Mouse (Mus musculus) cerebral cortex, adult 2 months (tissue): Measurements from ENCODE around the gene Med12l.

ENCODE experiments used
- WGBS: fragments of 180-500 bp; shearing (Covaris S2); methylation state at CpG from one replicate; pipeline ENCODE4 v1.1.7; 2018; 5-methylcytosine and 5-hydroxymethylcytosine counted together

Med12l gene

DNA sequence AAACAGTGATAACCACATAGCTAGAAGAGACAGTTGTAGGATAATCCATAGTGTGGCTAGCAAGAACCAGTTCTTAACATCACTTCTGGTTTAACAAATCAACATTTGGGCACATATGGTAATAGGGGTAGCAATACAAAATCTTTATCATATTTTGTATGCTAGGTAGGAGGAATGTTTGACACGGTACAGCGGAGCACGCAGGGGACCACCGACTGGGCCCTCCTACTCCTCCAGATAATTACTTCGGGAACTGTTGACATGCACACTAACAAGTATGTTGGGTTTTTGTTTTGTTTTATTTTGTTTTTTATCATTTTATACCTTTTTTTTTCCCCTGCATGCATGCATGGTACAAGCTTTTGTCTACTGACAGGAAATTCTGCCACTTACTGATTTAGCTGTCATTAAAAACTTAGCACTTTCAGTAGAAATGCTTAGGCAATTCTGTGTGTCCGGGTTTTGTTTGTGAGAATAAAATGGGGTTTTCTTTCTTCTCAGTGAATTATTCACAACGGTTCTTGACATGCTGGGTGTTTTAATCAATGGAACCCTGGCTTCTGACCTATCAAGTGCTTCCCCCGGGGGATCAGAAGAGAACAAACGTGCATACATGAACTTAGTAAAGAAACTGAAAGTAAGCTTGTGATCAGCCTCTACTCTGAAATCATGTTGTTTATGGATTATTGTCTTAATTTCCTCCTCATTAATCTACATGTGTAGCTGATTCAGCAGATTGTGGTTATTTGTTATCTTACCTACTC is 256.3 kb downstream of the Med12l start:
- 78% methylated on average over 9 of the region's 9 CpGs for WGBS

DNA sequence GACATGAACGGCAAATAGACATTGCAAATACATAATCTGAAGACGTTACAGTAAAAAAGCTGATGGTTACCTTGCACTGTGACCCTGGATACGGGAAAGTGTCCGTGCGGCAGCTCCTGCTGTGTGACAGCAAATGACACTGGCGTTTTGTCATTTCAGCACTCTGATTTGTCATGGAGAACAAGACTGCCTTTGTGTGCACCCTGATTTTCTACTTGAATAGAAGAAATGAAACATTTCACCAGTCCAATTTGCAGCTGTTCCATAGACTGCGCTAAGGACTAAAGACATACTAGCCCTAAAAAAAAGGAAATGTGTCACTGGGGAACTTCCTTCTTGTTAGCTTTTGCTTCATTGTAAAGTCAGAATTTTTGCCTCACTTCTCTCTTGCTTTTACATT is 257.1 kb downstream of the Med12l start, which contains the start of gene P2ry12:
Gene P2ry12, minus strand, starts transcription at position 168 of the 400 bp plus-strand sequence.
- 56% methylated on average over 7 of the region's 7 CpGs for WGBS

DNA sequence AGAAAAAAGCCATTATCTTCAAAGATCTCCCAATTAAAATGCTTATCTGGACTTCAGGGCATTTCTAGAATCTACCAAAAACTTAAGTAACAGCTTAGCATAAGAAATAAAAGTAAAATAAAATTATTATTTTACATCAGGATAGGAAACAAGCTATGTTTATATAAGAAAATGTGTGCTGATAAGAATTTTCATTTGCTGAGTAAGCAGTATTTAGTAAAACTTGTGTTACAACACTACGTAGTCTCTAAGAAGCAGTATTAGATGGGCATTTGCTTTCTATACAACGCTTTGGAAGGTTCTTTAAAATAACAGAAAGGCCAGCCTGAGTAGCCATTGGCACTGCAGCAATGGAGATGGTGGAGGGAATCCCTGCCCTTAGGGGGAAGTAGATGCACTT is 257.8 kb downstream of the Med12l start:
- 89% methylated on average over 2 of the region's 2 CpGs for WGBS

DNA sequence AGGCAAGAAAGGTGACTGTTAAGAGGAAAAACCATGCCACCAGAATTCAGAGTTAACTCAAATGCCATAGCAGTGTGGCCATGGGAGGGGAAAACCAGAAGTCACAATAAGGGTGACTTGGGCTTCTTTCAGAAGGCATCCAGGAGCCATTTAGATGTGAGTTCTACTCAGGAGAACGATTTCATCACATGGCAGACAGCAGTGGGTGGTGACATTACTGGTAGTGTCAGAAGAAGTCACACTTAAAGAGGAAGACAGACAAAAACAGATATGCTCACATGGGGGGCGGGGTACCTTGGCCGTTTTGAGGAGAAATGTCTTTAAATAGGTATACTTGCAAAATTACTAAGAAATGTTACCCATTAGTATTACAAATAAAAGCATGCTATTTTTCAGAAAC is 258.4 kb downstream of the Med12l start:
- WGBS: 72% methylated on average over 3 of the region's 3 CpGs

DNA sequence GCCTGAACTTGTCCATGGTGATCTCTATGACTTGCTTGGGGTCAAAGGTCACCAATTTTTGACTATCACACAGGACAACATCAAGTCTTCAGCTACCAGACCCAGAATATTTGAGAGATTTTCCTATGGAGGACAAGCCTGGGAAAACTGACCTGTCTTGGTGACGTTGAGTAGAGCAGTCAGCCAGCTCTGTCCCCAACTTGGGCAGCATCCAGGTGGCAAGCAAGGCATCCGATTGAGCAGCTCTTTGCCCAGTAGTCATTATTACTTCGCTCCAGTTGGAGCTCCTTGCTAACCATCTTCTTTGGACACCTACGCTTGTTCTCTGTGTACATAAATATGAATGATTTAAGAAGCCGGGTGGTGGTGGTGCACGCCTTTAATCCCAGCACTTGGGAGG is 265.2 kb downstream of the Med12l start:
- 86% methylated on average over 6 of the region's 6 CpGs for WGBS

DNA sequence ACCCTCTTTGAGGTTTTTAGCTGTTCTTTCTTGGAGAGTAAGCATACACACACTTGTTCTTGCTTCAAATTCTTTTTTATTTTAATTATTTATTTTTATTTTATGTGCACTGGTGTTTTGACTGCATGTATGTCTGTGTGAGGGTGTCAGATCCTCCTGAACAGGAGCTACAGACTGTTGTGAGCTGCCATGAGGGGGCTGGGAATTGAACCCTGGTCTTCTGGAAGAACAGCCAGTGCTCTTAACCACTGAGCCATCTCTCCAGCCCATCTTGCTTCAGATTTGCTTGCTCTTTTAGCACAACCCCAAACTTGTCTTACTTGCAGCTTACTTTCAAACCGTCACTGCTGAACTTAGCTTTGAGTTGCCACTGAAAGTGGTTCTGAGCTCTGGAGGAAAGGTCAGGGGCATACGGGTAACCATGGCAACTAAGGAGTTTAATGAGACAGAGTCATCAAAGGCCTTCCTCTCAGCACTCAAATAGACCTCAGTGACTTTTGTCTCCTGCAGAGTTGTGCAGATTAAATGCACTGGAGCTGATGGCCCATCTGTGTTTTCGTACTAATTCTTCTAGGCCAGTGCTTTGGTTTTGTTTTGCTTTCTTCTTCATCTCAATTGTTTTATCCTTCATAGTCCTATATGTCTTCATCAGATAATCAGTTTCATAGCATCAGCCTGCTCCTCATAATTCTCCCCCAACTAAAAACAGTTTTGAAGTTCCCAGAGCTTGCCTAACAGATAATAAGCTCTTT is 272.1 kb downstream of the Med12l start:
- WGBS: 61% methylated on average over 3 of the region's 3 CpGs

DNA sequence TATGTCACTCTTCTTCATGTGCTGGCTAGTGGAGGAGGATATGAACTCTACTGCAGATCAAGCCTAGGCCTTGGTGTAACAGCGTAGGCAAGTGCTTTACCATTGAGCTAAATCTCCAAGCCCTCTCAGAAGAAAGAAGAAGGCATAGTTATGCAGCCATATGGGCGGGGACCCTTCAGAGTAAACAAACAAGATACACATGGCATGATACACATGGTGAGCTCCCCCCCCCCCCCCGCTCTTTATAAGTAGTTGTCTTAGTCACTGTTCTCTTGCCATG is 272.6 kb downstream of the Med12l start:
- 97% methylated on average over 3 of the region's 3 CpGs for WGBS

DNA sequence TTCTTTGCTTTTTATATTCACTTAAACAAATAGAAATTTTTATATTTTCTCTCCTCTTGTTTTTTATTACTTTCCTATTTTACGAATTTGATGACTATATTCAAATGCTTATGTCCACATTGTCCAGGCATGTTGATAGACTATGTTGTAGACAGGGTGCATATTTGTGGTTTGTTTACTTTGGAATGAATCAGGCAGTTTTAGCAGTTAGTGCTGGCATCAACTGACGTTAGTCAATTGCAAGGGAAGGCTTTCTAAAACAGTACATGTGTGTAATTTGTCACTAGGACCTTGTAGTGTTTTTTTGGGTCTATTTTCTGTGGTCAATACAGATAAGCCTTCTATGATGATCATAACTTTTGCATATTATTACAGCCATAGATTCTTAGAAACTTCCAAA is 284.9 kb downstream of the Med12l start:
- 74% methylated on average over 2 of the region's 2 CpGs for WGBS

DNA sequence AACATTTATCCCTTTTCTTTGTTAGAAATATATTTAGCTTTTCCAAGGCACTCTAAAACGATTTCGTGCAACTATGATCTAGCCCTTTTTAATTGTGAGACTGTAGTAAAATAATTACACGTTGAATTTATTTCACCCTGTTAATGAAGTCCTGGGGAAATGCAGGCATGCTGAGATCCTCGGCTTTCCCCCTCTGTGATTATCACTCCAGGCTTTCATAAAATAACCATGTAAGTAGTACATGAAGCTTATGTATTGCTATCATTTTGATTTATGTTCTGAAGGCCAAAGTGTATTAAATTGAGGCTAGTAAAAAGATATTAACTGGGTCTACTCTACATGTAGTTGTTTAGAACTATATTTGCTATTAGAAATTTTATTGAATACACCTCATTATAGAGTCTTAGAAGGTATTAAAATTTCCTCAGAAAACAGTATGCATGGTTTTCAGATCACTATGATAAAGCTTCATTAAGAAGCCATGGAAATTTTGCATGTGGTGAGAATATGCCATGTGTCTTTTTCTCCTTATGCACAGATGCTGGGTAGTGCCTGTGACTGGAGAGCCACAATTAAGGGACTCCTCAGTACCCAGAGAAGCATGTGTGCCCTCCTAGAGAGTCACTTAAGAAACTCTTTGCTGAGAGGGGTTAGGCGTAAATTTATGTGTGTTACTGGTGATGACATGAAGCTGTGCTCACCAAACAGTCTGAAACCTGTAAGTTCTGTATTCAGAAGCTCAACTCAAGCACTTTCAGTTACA is 288.0 kb downstream of the Med12l start:
- WGBS: 65% methylated on average over 5 of the region's 5 CpGs

DNA sequence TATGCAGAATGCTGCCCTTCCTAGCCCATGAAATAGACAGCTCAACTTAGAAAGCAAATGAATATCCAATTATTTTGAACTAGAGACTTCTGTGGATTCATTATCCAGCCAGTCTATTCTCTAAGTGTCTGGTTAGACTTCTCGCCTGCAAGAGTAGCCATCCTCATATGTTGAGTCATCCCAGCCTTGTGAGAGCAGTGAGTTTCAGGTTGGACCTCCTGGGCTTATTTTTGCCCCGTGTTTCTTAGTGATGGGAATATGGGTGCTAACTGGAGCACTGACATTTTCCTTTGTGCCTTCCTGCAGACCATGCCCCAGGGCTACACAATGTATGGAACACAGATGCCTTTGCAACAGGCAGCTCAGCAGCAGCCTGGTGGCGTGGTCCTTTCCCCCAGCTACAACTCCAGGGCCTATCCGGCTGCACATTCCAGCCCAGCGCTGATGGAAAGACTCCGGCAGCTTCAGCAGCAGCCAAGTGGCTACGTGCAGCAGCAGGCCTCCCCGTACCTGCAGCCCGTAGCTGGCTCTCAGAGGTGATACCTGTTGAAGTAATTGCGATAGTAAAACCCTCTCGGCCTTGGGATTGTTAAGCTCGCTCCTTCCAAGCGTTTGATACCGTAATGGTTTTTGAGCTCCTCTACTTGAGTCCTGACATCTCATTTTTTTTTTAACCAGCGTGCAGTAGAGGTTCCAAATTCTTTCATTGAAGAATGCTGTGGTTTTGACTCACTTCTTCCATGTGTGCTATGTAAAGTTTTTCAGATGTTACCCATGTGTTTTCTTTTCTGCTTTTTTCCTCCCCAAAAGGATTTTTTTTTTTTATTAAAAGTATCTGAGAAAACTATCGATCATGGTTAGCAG is 290.3 kb downstream of the Med12l start:
- WGBS: 94% methylated on average over 16 of the region's 16 CpGs

DNA sequence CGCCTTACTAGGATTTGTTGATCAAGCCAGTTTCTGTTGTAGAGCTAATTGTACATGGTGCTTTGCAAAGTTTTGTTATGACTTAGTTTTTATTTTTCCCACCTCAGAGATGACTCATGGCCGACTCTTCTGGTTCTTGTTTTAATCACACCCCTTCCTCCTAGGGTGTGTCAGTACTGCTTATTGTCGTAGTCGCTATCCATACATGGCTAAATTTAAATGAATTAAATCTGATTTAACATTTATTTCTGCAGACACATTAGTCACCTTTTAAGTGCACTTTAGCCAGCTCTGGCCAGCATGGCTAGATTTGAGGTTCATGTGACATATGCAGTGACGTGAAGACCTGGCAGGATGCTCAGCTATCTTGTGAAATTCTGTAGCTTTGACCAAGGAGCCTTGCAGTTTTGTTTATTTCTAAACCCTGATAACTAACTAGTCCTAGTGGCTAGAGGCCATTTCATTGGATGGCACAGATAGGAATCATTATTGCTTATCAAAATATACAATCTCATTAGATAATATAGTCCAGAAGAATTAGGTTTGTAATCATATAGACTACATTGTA is 291.0 kb downstream of the Med12l start:
- WGBS: 85% methylated on average over 5 of the region's 5 CpGs

DNA sequence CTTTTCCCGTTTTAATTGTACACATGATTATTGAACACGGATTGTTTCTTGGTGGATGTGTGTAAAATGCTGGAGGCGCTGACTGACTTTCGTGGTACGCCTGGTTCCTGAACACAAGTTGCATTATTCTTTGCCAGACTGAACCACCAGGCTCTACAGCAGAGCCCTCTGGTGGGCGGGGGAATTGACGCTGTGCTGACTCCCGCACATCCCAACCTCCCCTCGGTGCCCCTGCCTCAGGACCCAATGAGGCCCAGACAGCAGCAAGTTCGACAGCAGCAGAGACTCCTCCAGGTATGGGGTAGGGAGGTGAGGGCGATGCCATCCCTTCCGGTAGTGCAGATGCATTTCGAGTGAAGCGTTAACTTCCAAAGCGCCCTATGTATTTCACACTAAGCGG is 292.0 kb downstream of the Med12l start:
- 92% methylated on average over 16 of the region's 16 CpGs for WGBS

DNA sequence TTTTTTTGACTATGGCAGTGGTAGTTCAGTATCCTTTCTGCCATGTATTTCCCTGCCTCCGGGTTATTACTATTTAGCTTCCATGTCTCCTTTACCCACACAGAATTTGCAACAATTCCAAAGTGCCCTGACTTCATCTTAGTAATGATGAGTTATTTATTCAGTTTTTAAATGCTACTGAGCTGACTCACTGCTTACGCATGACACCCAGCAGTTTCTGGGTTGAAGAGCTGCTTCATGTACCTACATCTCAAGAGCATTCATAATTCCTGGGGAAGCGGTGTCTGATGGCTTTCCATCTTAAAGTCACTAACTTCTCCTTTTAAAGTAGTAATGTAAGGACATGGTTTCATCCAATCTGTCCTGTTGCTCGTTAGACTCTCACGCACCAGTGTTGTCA is 299.3 kb downstream of the Med12l start:
- 88% methylated on average over 5 of the region's 5 CpGs for WGBS

DNA sequence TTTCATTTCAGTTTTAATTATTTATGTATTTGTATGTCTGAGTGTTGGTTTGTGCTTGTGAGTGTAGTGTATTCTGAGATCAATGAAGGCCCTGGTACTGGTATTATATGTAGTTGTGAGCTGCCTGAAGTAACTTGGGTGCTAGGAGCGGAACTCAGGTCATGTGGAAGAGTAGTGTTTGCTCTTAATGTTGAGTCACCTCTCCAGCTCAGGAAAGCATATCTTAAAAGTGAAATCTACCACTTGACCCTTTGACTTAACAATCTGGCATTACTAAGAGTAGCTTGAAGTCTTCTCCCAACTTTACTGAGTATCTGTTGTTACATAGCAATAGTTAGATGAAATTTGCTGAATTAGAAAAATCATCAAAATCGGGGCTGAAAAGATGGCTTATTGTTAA is 299.9 kb downstream of the Med12l start:
- WGBS: 94% methylated on average over 2 of the region's 2 CpGs

DNA sequence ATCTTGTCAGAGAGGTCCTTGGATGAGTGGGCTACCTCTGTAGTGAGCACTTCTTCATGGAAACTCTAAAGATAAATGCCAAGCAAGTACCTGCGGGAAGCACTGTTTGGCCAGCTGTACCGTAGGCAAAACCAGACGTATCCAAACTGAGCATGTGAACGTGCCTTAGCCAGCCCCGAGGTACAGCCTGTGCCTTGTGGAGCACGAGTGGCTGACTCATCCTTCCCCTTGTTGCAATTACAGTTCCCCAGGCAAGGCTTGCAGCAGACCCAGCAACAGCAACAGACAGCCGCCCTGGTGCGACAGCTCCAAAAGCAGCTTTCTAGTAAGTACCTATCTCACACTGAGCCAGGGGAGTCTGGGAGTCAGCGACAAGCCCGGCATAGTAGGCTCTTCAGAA is 307.0 kb downstream of the Med12l start:
- WGBS: 54% methylated on average over 10 of the region's 10 CpGs

DNA sequence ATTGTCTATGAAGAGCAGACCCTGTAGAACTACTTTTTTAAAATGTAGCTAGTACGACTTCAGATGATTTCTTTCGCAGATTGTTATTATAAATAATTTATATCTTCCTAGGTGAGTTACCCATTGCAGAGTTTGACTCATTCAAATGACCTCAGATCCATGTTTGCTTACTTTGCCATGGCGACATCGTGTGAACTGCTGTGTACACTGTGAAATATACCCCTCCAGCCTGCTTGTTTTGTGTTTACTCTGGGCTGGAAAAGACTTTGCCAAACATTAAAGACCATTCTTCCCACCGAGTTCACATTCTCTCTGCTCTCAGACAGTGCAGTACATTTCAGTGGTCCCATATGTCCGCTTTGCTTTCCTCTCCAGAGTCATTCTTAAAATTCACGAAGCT is 310.5 kb downstream of the Med12l start:
- 84% methylated on average over 7 of the region's 7 CpGs for WGBS

DNA sequence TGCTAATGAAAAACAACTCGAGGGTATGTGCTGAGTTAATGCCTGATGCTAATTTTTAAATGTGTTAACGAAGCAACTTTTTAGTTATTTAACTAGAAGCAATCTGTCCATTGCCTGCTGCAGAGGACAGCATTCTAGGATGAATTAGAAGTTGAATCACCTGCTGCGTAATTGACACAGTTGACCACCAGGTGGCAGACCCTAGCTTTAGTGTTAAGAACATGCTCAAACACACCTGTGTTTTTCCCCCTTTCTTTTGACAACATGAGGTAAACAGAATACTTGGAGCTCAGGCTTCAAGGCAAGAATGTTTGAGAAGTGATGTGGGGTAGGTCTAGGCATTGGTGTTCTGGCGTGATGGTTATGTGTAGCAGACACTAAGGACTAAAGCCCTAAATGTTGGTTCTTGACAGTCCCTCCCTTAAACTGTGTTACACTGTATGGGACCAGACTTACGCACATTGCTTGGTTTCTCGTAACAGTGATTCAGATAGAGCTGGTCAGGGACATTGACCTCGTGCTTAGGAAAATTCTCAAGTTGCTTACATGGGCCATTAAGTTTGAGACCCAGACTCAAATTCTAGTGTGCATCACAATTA is 315.8 kb downstream of the Med12l start:
- 54% methylated on average over 7 of the region's 7 CpGs for WGBS

DNA sequence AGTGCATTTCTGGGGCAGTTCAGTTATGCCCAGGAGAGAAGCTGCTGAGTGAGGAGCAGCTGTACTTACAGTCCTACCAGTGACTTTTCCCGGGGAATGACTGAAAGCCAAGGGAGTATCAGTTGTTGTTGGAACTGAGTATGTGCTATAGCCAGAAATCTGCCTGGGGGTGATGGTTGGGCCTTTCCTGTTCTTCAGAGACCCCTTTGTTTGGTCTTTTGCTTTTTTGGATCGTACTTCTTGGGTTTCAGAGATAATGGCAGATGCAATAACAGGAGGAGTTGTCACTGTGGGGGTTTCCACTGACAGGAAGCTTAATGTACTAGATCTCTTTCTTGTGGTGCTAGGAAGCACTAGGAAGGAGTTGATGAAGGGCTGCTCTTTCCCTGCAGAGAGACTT is 322.9 kb downstream of the Med12l start:
- 95% methylated on average over 2 of the region's 2 CpGs for WGBS

DNA sequence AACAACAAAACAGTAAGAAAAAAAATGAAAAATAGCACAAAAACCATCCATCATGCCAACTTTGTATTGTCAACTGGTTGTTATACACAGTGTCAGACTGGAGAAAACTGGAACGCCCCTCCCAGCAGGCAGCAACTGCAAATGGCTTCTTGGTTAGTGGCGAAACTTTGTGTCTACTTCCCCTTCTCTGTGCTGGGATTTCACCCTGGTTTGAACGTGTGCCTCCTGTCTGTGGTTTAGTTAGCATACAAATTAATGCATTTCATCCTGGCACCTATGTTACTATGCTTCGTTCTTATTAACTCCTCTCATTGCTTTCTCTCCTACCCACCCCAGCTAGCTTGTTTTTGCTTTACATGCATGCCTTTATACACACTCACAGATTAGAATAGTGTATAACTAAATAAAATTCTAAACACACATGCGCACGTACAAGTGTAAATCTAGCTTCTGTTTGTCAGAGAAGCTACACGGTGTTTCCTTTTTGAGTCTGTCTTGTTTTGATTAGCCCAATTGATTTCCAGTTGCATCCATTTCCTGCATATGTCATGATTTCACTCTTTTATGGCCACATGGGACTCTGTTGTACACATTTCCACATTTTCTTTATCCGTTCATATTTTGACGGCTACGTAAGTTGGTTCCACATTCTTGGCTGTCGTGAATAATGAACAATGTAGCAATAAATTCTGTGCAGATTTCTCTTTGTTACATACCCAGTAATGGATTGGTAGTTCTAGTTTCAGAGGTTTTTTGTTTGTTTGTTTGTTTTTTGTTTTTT is 336.2 kb downstream of the Med12l start:
- 73% methylated on average over 11 of the region's 11 CpGs for WGBS

DNA sequence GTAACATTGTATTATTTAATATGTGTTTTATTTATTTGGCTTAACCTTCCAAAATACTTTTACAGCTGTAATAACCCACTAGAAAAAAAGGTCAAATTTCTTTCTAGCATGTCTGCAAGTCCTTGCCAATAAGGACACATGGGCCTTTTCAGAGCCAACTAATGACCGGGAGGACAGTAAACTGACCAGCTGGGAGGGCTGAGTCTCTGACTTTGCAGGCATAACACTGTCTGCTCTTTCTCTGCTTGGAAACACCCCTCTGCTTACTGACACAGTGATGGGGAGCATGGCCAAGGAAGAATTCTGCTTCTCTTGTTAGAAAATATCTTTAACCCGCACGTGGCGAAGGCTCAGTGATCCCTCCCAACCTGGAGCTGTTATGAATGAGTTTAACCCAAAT is 337.4 kb downstream of the Med12l start:
- WGBS: 62% methylated on average over 4 of the region's 4 CpGs
